In genomic region chr13:13826533-13826932, GRCm38 (mm10) we compare ENCODE assay signal across 30 mouse cellular contexts. TPM values are rescaled to one million over a fixed set of nuclear protein-coding genes. Genes with fewer than 3 reads are reported as not detected.
DNase-seq lines count a peak whose midpoint lies in the region; ATAC-seq and TF ChIP-seq lines count a peak whose summit lies in the region.
"Had no signal": no experiment of that assay in that cellular context is flagged by ENCODE, and none has a peak within 500 bp of the region (broad histone marks: within the 10 kb centered on the region; RNA-seq: fewer than 3 reads in every experiment).

No protein-coding gene starts in this region.

- no peak overlapping the region for H3K9ac ChIP-seq in forebrain, postnatal 0 days
- no peak overlapping the region for H3K9ac ChIP-seq in hindbrain, embryonic 16.5 days (ENCODE audit: low read depth, low read length)
- no peak overlapping the region for H3K9ac ChIP-seq in hindbrain, embryonic 13.5 days
- H3K9ac ChIP-seq: forebrain, embryonic 15.5 days; heart, embryonic 12.5 days; liver, embryonic 13.5 days; neural tube, embryonic 15.5 days had no signal

- no peak overlapping the region for H3K27ac ChIP-seq in forebrain, postnatal 0 days (ENCODE audit: low read depth, low read length)
- no peak overlapping the region for H3K27ac ChIP-seq in forebrain, embryonic 10.5 days
- H3K27ac ChIP-seq in hindbrain, embryonic 16.5 days (ENCODE audit: low read depth, low read length): no peak overlapping the region
- H3K27ac ChIP-seq in hindbrain, embryonic 13.5 days: no peak overlapping the region
- no peak overlapping the region for H3K27ac ChIP-seq in limb, embryonic 10.5 days
- H3K27ac ChIP-seq: forebrain, embryonic 15.5 days; liver, embryonic 13.5 days; neural tube, embryonic 15.5 days; stomach, postnatal 0 days had no signal

- no peaks in the 10 kb centered on the region for H3K9me3 ChIP-seq in forebrain, postnatal 0 days (ENCODE audit: low read length)
- no peaks in the 10 kb centered on the region for H3K9me3 ChIP-seq in forebrain, embryonic 10.5 days
- H3K9me3 ChIP-seq in hindbrain, embryonic 16.5 days (ENCODE audit: control insufficient read depth, low read length): no peaks in the 10 kb centered on the region
- H3K9me3 ChIP-seq in hindbrain, embryonic 13.5 days: no peaks in the 10 kb centered on the region
- H3K9me3 ChIP-seq in limb, embryonic 10.5 days (replicated peaks): no peaks in the 10 kb centered on the region
- H3K9me3 ChIP-seq: forebrain, embryonic 15.5 days; heart, embryonic 12.5 days; liver, embryonic 13.5 days; neural tube, embryonic 15.5 days had no signal

- TF ChIP-seq POLR2A in brain, embryonic 14.5 days (IDR thresholded peaks at IDR 0.05; ENCODE audit: borderline replicate concordance, extremely low read depth, insufficient read depth, insufficient read length, poor library complexity, severe bottlenecking): no peak

- H3K4me2 ChIP-seq in forebrain, postnatal 0 days (ENCODE audit: low read depth): no peak overlapping the region
- H3K4me2 ChIP-seq in hindbrain, embryonic 16.5 days (ENCODE audit: low read length): no peak overlapping the region
- no peak overlapping the region for H3K4me2 ChIP-seq in hindbrain, embryonic 13.5 days
- H3K4me2 ChIP-seq: forebrain, embryonic 15.5 days; heart, embryonic 12.5 days; liver, embryonic 13.5 days; neural tube, embryonic 15.5 days had no signal

- no peak for TF ChIP-seq CTCF in forebrain, postnatal 0 days (IDR thresholded peaks at IDR 0.05; ENCODE audit: low read depth)
- no peak for TF ChIP-seq CTCF in brain, embryonic 14.5 days (IDR thresholded peaks at IDR 0.05; ENCODE audit: borderline replicate concordance, extremely low read depth, insufficient read depth, insufficient read length)

- H3K27me3 ChIP-seq in forebrain, postnatal 0 days (ENCODE audit: insufficient read depth, low read length): no peaks in the 10 kb centered on the region
- no peaks in the 10 kb centered on the region for H3K27me3 ChIP-seq in forebrain, embryonic 10.5 days (ENCODE audit: poor library complexity, severe bottlenecking)
- no peaks in the 10 kb centered on the region for H3K27me3 ChIP-seq in hindbrain, embryonic 16.5 days (replicated peaks; ENCODE audit: control insufficient read depth, insufficient read depth, low read length)
- H3K27me3 ChIP-seq in hindbrain, embryonic 13.5 days: no peaks in the 10 kb centered on the region
- no peaks in the 10 kb centered on the region for H3K27me3 ChIP-seq in limb, embryonic 10.5 days (ENCODE audit: low read depth, poor library complexity, severe bottlenecking)
- H3K27me3 ChIP-seq: forebrain, embryonic 15.5 days; heart, embryonic 12.5 days; liver, embryonic 13.5 days; neural tube, embryonic 15.5 days had no signal

- no peak overlapping the region for H3K4me3 ChIP-seq in forebrain, postnatal 0 days (ENCODE audit: low read depth, low read length)
- H3K4me3 ChIP-seq in forebrain, embryonic 10.5 days: no peak overlapping the region
- no peak overlapping the region for H3K4me3 ChIP-seq in hindbrain, embryonic 16.5 days (ENCODE audit: low read length)
- H3K4me3 ChIP-seq in hindbrain, embryonic 13.5 days: no peak overlapping the region
- no peak overlapping the region for H3K4me3 ChIP-seq in limb, embryonic 10.5 days
- H3K4me3 ChIP-seq: forebrain, embryonic 15.5 days; heart, embryonic 12.5 days; liver, embryonic 13.5 days; neural tube, embryonic 15.5 days had no signal

- no peaks in the 10 kb centered on the region for H3K36me3 ChIP-seq in forebrain, postnatal 0 days (ENCODE audit: insufficient read depth)
- no peaks in the 10 kb centered on the region for H3K36me3 ChIP-seq in forebrain, embryonic 10.5 days (replicated peaks)
- no peaks in the 10 kb centered on the region for H3K36me3 ChIP-seq in hindbrain, embryonic 16.5 days (ENCODE audit: control insufficient read depth, insufficient read depth, low read length)
- H3K36me3 ChIP-seq in hindbrain, embryonic 13.5 days: no peaks in the 10 kb centered on the region
- H3K36me3 ChIP-seq in limb, embryonic 10.5 days: no peaks in the 10 kb centered on the region
- H3K36me3 ChIP-seq: forebrain, embryonic 15.5 days; heart, embryonic 12.5 days; liver, embryonic 13.5 days; neural tube, embryonic 15.5 days had no signal

- no peaks in the 10 kb centered on the region for H3K4me1 ChIP-seq in forebrain, postnatal 0 days (ENCODE audit: insufficient read depth)
- H3K4me1 ChIP-seq in forebrain, embryonic 10.5 days: no peaks in the 10 kb centered on the region
- H3K4me1 ChIP-seq in hindbrain, embryonic 16.5 days (ENCODE audit: control insufficient read depth, insufficient read depth, low read depth, low read length): no peaks in the 10 kb centered on the region
- H3K4me1 ChIP-seq in hindbrain, embryonic 13.5 days (replicated peaks): 0 out of 2 replicates have a peak, but pooled peaks cover 5% of the 10 kb centered on the region
- H3K4me1 ChIP-seq in limb, embryonic 10.5 days: peaks cover 6% of the 10 kb centered on the region
- H3K4me1 ChIP-seq: heart, embryonic 12.5 days; liver, embryonic 13.5 days had no signal

- peak; percentile 60 for ATAC-seq in forebrain, postnatal 0 days
- ATAC-seq in hindbrain, embryonic 16.5 days: peak; percentile 46
- no peak for ATAC-seq in hindbrain, embryonic 13.5 days (ENCODE audit: low FRiP score)
- ATAC-seq: forebrain, embryonic 15.5 days; inflammation-experienced regulatory T-cells, adult 6 months; lung, postnatal 0 days had no signal

- DNase-seq in forebrain, postnatal 0 days: peak; percentile 30
- DNase-seq in forebrain, embryonic 10.5 days (ENCODE audit: extremely low spot score, low spot score): no peak
- peak; percentile 22 for DNase-seq in brain, embryonic 14.5 days (ENCODE audit: low read depth)
- DNase-seq in limb, embryonic 10.5 days (ENCODE audit: low spot score): peak; percentile 18
- DNase-seq in urinary bladder, postnatal 36 days (ENCODE audit: low spot score in 2 of 2): no peak
- DNase-seq: adrenal gland, postnatal 25 days; B cell, adult 2 months; cerebellum, adult 9-10 months; gastrocnemius, postnatal 14 days; kidney, adult 11 months; kidney, postnatal 14 days; liver, embryonic 13.5 days; lung, adult 18-20 months; lung, postnatal 4 days; midbrain, embryonic 14.5 days; right cerebral cortex, postnatal 25 days; thymus, adult 18-20 months; thymus, postnatal 36 days had no signal

- WGBS in forebrain, postnatal 0 days: 55% methylated on average over 6 of the region's 6 CpGs
- 86% methylated on average over 6 of the region's 6 CpGs for WGBS in forebrain, embryonic 10.5 days
- 82% methylated on average over 6 of the region's 6 CpGs for WGBS in hindbrain, embryonic 16.5 days
- 87% methylated on average over 6 of the region's 6 CpGs for WGBS in hindbrain, embryonic 13.5 days
- 88% methylated on average over 6 of the region's 6 CpGs for WGBS in limb, embryonic 10.5 days

RNA-seq across cellular contexts. Expression of gene Gng4, which starts 42.7 kb away (rescaled TPM):
- 88.4 and 114 TPM in 2 replicates for total RNA-seq in forebrain, postnatal 0 days (2014; rRNA removed)
- polyA plus RNA-seq in forebrain, postnatal 0 days (2015; fragmentation: Nextera tagmentation; extraction: Ambion mirVana): 71.2 and 91.4 TPM in 2 replicates
- 0.14 and 0.54 TPM in 2 replicates for polyA plus RNA-seq in forebrain, embryonic 10.5 days (2016; fragmentation: Nextera tagmentation; extraction: Ambion mirVana)
- 105 and 106 TPM in 2 replicates for polyA plus RNA-seq in hindbrain, embryonic 16.5 days (2015; fragmentation: Nextera tagmentation; extraction: Ambion mirVana)
- 22.2 and 27.1 TPM in 2 replicates for polyA plus RNA-seq in hindbrain, embryonic 13.5 days (2015; fragmentation: Nextera tagmentation; extraction: Ambion mirVana)
- 22.8 and 37.7 TPM in 2 replicates for polyA plus RNA-seq in brain, embryonic 14.5 days (2012; rRNA removed)
- polyA plus RNA-seq in limb, embryonic 10.5 days (2016; fragmentation: Nextera tagmentation; extraction: Ambion mirVana): 0.10 and 0.16 TPM in 2 replicates
- total RNA-seq: common myeloid progenitor, adult 5-6 weeks; hematopoietic stem cell, adult 5-6 weeks; megakaryocyte-erythroid progenitor cell, adult 5-6 weeks had no signal
- polyA plus RNA-seq: inflammation-experienced regulatory T-cells, adult 6 months; spleen, adult 2 months had no signal

Comparison
In these comparisons a context has a peak if more than half of its experiments do, and no peak if none do; other contexts are left out.
1. DNase-seq: peak in forebrain, postnatal 0 days (single experiment), brain, embryonic 14.5 days (single experiment) and limb, embryonic 10.5 days (single experiment); none in forebrain, embryonic 10.5 days (single experiment) and urinary bladder, postnatal 36 days (0 of 2).
2. RNA of gene Gng4, which starts 42.7 kb away (polyA plus RNA-seq): 105 to 106 TPM in hindbrain, embryonic 16.5 days, 71.2 to 91.4 TPM in forebrain, postnatal 0 days, 22.8 to 37.7 TPM in brain, embryonic 14.5 days and 22.2 to 27.1 TPM in hindbrain, embryonic 13.5 days; 0.10 to 0.16 TPM in limb, embryonic 10.5 days and 0.14 to 0.54 TPM in forebrain, embryonic 10.5 days; every median in the first group is over 10 times any median in the second.